Mouse (Mus musculus) gastrocnemius, postnatal 10 days (tissue): ENCODE results near the gene Ldlrad3. TPM values are rescaled to one million over a fixed set of nuclear protein-coding genes. Genes with fewer than 3 reads are reported as not detected.

Experiments
- DNase-seq: peaks from one replicate; pipeline ENCODE4 v3.0.0; 2021; ENCODE audit warnings: mixed read lengths
- total RNA-seq, 2 experiments: library from RNA; stranded (reverse); gene quantifications; 2 replicates each; pipeline ENCODE4 v1.2.3; 2021

Gene Ldlrad3
- total RNA-seq, 2 experiments from 2014 or later: 10.8 to 12.6 TPM

DNA sequence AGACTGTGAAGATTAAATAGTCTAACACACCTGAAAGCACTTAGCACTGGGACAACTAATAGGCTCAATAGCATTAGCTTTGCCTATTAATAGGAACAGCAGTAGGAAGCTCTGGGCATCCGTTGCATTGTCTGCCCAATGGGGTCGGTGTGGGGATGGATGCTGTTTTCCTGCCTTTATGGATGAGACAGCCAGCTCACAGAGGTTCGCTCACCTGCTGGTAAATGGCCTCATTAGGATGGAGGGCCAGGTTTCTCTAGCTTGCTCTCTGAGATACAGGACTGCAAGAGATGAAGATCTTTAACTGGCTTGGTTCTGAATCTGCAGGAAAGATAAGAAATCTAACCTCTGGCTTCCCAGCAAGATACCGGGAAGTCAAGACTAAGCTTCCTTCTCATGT, 284.0 kb downstream of the Ldlrad3 start:
- no peak for DNase-seq

Other genes with a start within 250 kb of the Ldlrad3 start
- gene Trim44, start 221.4 kb upstream of the Ldlrad3 start, total RNA-seq: 10 to 100 TPM; 27.1 to 32.2 TPM